Mouse (Mus musculus): ENCODE data around the gene Gadd45g.
"Not testable (repeated sequence)": the region's sequence is repeated elsewhere in the genome, so short reads cannot be mapped to it uniquely, and the experiment has no call there.

Gene Gadd45g

GRCm38 (mm10) chr13:51834520-51834919 lies 12.0 kb upstream of the Gadd45g start:
- DNase-seq = no peak

- DNase-seq = not testable (repeated sequence)
These were observed 11.3 kb upstream of the Gadd45g start for GRCm38 (mm10) chr13:51835208-51835607.

- no peak for DNase-seq
These were observed 9.1 kb upstream of the Gadd45g start for GRCm38 (mm10) chr13:51837402-51837801.

DNA sequence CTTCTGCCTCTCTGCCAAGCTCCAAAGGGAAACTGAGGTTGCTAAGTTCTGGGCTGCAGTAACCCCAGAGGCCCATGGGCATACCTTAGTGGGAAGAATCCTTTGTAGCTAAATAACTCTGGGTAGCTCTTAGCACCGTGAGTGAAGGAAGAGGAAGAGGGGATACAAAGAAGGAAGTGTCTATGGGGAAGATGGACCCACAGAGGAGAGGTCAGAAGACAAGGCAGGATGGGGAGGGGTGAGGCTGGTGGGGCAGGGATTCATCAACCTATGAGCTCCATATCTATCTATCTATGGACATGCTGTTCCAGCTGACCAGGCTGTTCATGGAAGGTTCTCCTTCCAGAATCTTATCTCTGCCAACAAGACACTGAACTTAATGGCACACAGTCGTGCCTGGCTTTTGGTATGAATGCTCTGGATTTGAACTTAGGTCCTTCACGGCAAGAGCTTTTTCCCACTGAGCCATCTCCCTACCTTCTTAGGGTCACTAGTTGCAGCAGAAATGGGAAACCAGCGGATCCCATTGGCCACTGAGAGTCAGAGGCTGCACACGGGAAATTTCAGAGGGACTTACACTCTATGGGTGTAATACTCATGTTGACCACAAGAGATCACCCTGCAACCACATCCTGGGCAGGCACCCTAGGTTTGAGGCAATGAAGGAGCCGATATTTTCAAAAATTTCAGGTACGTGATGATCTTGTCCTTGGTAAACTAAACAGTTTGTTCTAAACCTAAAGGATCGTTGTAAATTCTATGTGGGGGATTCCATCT lies 7.0 kb upstream of the Gadd45g start:
- DNase-seq = peak in 1 of 2 experiments; percentile 56

DNA sequence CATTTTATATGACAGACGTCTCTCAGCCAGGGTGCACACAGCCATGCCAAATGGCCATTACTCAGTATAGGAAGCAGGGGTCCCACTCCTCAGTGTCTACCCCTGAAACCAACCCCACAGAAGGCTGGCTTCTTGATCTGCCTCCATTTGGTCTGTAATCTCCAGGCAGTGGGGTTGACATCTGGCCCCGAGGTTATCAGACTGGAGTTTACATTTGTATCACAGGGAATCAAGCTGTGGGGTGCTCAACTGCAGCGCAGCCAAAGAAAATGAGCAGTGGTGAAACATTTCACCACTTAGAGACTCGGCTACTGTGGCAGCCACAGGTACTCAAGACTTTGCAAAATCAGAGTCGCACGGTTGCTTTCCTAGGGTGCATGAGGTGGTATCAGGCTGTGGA lies 5.8 kb upstream of the Gadd45g start:
- no peak for DNase-seq

- DNase-seq = no peak
These were observed 4.8 kb upstream of the Gadd45g start for GRCm38 (mm10) chr13:51841541-51842115.

DNA sequence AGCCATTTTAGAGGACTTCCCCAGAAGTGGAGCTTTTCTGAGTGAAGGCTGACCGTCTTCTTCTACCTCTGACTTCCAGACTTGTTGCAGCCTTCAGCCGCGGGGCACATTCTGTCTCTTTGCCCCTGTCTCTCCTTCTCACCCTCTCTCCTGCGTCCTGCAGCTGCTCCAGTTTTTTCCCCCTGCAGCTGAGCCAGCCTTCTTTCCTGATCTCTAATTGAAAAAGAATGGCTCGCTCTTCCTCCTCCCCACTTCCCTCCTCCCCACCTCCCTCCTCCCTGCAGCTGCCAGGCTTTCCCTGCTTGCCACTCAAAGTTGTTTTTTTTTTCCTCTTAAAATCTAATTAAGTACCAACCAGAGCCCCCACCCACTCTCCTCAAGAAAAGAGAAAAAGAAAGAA lies 4.3 kb upstream of the Gadd45g start:
- DNase-seq = no peak

- DNase-seq = no peak
These were observed 3.7 kb upstream of the Gadd45g start for GRCm38 (mm10) chr13:51842773-51843172.

DNA sequence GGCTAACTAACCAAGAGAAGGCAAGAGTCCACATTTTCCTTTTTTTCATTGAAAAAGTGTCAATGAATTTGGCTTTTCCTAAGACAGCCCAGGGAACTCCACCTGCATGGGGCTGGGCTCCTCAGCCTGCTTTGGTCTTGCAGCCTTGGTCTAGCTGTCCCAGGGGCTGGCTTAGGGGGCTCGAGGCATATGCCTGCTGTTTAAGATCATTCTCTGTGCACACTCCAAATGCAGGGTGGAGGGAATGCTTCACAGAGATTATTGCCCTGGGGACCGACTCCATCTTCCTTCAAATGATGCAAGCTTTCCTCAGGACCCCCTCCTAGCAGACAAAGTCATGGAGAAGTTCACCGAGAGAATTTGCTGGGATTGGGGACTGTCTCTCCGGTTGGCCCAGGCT lies 3.2 kb upstream of the Gadd45g start:
- DNase-seq = no peak

DNA sequence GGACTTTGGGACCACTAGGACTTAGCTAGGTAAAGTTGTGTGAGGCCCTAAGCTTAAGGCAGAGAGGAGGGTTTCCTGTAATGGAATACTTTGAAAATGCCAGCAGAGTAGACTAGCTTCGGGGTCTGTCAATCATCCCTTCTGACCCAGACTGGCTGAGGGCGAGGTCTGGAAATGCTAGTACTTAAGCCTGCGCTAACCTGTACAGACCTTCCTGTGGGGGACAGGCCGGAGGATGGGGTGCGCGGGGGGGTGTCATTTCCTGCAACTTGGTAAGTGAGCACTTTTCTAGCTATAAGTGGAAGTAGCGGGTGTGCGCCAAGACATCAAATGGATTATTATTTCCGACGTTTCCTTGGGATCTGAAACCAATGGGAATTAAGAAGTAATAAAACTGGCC lies 2.4 kb upstream of the Gadd45g start:
- DNase-seq = peak in 1 of 2 experiments; percentile 51

DNA sequence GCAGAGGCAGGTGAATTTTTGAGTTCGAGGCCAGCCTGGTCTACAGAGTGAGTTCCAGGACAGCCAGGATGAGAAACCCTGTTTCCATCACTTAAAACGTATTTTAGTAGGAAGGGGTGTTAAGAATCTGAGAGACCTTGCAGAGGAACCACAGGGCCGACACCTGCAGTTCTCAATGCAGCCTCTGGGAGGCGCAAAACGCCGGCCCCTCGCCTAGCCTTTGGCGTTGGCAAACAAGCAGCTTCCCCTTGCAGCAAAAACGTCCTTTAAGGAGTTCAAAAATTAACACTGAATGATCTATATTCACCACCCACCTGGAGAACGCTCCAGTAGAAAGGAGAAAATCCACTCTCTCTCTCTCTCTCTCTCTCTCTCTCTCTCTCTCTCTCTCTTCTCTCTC lies 1.8 kb upstream of the Gadd45g start:
- DNase-seq = peak; percentile 72 to 73

DNA sequence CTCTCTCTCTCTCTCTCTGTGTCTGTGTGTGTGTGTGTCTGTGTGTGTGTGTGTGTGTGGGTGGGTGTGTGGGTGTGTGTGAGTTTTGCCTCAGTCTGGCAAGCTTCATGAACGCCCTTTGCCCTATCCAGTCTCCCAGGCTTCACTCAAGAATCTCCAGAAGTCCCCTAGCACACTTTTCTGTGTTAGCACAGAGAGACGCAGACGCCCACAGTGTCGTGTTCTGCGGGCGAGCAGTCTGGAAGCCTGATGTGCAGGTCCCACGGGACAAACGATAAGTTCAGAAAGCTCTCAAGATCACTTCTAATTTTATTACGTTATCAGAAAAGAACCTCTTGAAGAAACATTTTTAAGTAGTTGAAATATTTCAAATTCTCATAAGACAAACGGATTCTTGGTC lies 1.4 kb upstream of the Gadd45g start:
- peak; percentile 55 to 75 for DNase-seq

- peak; percentile 82 to 90 for DNase-seq
These were observed 787 bp upstream of the Gadd45g start for GRCm38 (mm10) chr13:51845591-51846191.

- peak; percentile 85 to 86 for DNase-seq
These were observed 653 bp downstream of the Gadd45g start for GRCm38 (mm10) chr13:51846868-51847793.

GRCm38 (mm10) chr13:51847979-51848480 lies 1.6 kb downstream of the Gadd45g start:
- DNase-seq = peak; percentile 81 to 89

GRCm38 (mm10) chr13:51848481-51849240 lies 2.2 kb downstream of the Gadd45g start:
- DNase-seq = peak; percentile 49 to 71

GRCm38 (mm10) chr13:51849241-51850033 lies 3.0 kb downstream of the Gadd45g start:
- DNase-seq = peak; percentile 79 to 93

DNA sequence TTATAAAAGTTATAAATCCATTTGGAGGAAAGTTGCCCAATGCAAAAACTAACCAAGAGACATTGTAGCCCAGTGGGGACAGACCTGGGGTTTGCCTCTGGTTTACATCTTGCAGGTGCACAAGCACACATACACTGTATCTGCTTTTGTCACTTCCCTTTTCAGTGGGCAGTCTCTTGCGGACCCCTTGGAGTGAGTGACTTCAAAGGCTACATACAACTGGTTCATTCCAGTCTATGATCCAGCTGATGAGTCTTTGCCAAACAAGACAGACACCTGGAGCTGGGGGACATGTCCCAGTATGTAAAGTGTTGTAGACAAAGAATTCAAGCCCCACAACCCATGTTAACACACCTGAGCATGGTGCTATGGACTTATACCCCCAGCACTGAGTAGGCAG lies 4.1 kb downstream of the Gadd45g start:
- no peak for DNase-seq

- DNase-seq = peak; percentile 46 to 55
These were observed 6.2 kb downstream of the Gadd45g start for GRCm38 (mm10) chr13:51852560-51853190.
